Mouse (Mus musculus) natural killer cell, adult 2 months (primary cell): Measurements from ENCODE around the gene Pacsin2.
"Not testable (repeated sequence)": the region's sequence is repeated elsewhere in the genome, so short reads cannot be mapped to it uniquely, and the experiment has no call there.

Experiments used
- DNase-seq, 2 experiments: peaks; one replicate each; pipeline ENCODE4 v3.0.0; 2022; ENCODE audit warnings: low spot score in 2 of 2

Pacsin2 gene

GRCm38 (mm10) chr15:83374076-83374475, 90.3 kb downstream of the Pacsin2 start:
- DNase-seq: no peak

- DNase-seq: not testable (repeated sequence)
Observed at GRCm38 (mm10) chr15:83368702-83369101, 95.7 kb downstream of the Pacsin2 start.

GRCm38 (mm10) chr15:83368261-83368660, 96.1 kb downstream of the Pacsin2 start:
- no peak for DNase-seq

- peak; percentile 67 to 82 for DNase-seq
Observed at GRCm38 (mm10) chr15:83366933-83367552, 97.4 kb downstream of the Pacsin2 start.

- DNase-seq: no peak
Observed at GRCm38 (mm10) chr15:83365697-83366096, 98.7 kb downstream of the Pacsin2 start.

- no peak for DNase-seq
Observed at GRCm38 (mm10) chr15:83364194-83364593, 100.2 kb downstream of the Pacsin2 start.

GRCm38 (mm10) chr15:83362813-83363212, 101.6 kb downstream of the Pacsin2 start:
- DNase-seq: not testable (repeated sequence)

- DNase-seq: not testable (repeated sequence)
Observed at GRCm38 (mm10) chr15:83360899-83361298, 103.5 kb downstream of the Pacsin2 start.

- DNase-seq: no peak
Observed at GRCm38 (mm10) chr15:83360140-83360539, 104.3 kb downstream of the Pacsin2 start.

- no peak for DNase-seq
Observed at GRCm38 (mm10) chr15:83358476-83358875, 105.9 kb downstream of the Pacsin2 start.

GRCm38 (mm10) chr15:83351546-83351945, 112.9 kb downstream of the Pacsin2 start:
- DNase-seq: no peak

- DNase-seq: no peak
Observed at GRCm38 (mm10) chr15:83350859-83351258, 113.5 kb downstream of the Pacsin2 start.

GRCm38 (mm10) chr15:83349954-83350711, 114.3 kb downstream of the Pacsin2 start, which contains the start of gene Arfgap3:
Arfgap3 (minus strand) TSS chr15:83350247.
- peak; percentile 86 to 91 for DNase-seq

GRCm38 (mm10) chr15:83349225-83349953, 115.0 kb downstream of the Pacsin2 start:
- no peak for DNase-seq

GRCm38 (mm10) chr15:83348747-83349146, 115.7 kb downstream of the Pacsin2 start:
- DNase-seq: no peak

GRCm38 (mm10) chr15:83345898-83346529, 118.4 kb downstream of the Pacsin2 start:
- no peak for DNase-seq

GRCm38 (mm10) chr15:83344956-83345355, 119.5 kb downstream of the Pacsin2 start:
- DNase-seq: no peak

GRCm38 (mm10) chr15:83344157-83344556, 120.2 kb downstream of the Pacsin2 start:
- no peak for DNase-seq

- no peak for DNase-seq
Observed at GRCm38 (mm10) chr15:83338908-83339307, 125.5 kb downstream of the Pacsin2 start.

- no peak for DNase-seq
Observed at GRCm38 (mm10) chr15:83337903-83338870, 126.2 kb downstream of the Pacsin2 start.

- no peak for DNase-seq
Observed at GRCm38 (mm10) chr15:83332373-83332772, 132.0 kb downstream of the Pacsin2 start.
